Mouse (Mus musculus): ENCODE data around the gene Spty2d1. TPM values are rescaled to one million over a fixed set of nuclear protein-coding genes. Genes with fewer than 3 reads are reported as not detected.

The Spty2d1 gene
- polyA plus RNA-seq, 1 experiment from 2014 or later = 8.3 TPM

GRCm38 (mm10) chr7:46974648-46975047 is 33.6 kb downstream of the Spty2d1 start:
- H3K27ac ChIP-seq (replicated peaks) = no peak overlapping the region
- H3K9ac ChIP-seq = no peak overlapping the region
- no peaks in the 10 kb centered on the region for H3K9me3 ChIP-seq
- WGBS = 95% methylated on average over 4 of the region's 4 CpGs
- no peak overlapping the region for H3K4me2 ChIP-seq
- no peaks in the 10 kb centered on the region for H3K4me1 ChIP-seq (replicated peaks)
- no peaks in the 10 kb centered on the region for H3K36me3 ChIP-seq
- H3K27me3 ChIP-seq = no peaks in the 10 kb centered on the region
- no peak for ATAC-seq (ENCODE audit: low FRiP score, low read depth)
- H3K4me3 ChIP-seq = no peak overlapping the region

- Histone ChIP-seq H3K27me3 (no peaks in the 10 kb centered on the region), H3K4me1 (replicated peaks) (no peaks in the 10 kb centered on the region), H3K9ac (no peak overlapping the region), H3K27ac (replicated peaks) (no peak overlapping the region), H3K4me3 (no peak overlapping the region), H3K36me3 (no peaks in the 10 kb centered on the region), H3K4me2 (no peak overlapping the region), H3K9me3 (no peaks in the 10 kb centered on the region)
- 91% methylated on average over 4 of the region's 4 CpGs for WGBS
- ATAC-seq (ENCODE audit: low FRiP score, low read depth) = no peak
Measured at GRCm38 (mm10) chr7:46969898-46970297, 38.3 kb downstream of the Spty2d1 start.

- ATAC-seq (ENCODE audit: low FRiP score, low read depth) = no peak
- Histone ChIP-seq H3K4me2 (no peak overlapping the region), H3K9me3 (no peaks in the 10 kb centered on the region), H3K4me3 (no peak overlapping the region), H3K36me3 (no peaks in the 10 kb centered on the region), H3K27ac (replicated peaks) (no peak overlapping the region), H3K27me3 (no peaks in the 10 kb centered on the region), H3K9ac (no peak overlapping the region), H3K4me1 (replicated peaks) (peaks cover 12% of the 10 kb centered on the region)
- WGBS = 85% methylated on average over 7 of the region's 7 CpGs
Measured at GRCm38 (mm10) chr7:46964070-46964469, 44.1 kb downstream of the Spty2d1 start.

- H3K9me3 ChIP-seq = no peaks in the 10 kb centered on the region
- peak overlapping the region; percentile 36 for H3K4me2 ChIP-seq
- peak; percentile 70 for ATAC-seq (ENCODE audit: low FRiP score, low read depth)
- H3K27me3 ChIP-seq = no peaks in the 10 kb centered on the region
- 0% methylated on average over 9 of the region's 9 CpGs for WGBS
- H3K27ac ChIP-seq (replicated peaks) = peak overlapping the region; percentile 68
- peaks cover 16% of the 10 kb centered on the region for H3K4me1 ChIP-seq (replicated peaks)
- H3K9ac ChIP-seq = peak overlapping the region; percentile 6; the same call in 1 of the 2 replicates
- no peak overlapping the region for H3K4me3 ChIP-seq
- H3K36me3 ChIP-seq = no peaks in the 10 kb centered on the region
Measured at GRCm38 (mm10) chr7:46962806-46963618, 45.2 kb downstream of the Spty2d1 start.

- ATAC-seq (ENCODE audit: low FRiP score, low read depth) = no peak
- H3K9ac ChIP-seq = no peak overlapping the region
- no peaks in the 10 kb centered on the region for H3K36me3 ChIP-seq
- H3K27me3 ChIP-seq = no peaks in the 10 kb centered on the region
- no peaks in the 10 kb centered on the region for H3K9me3 ChIP-seq
- peaks cover 23% of the 10 kb centered on the region for H3K4me1 ChIP-seq (replicated peaks)
- no peak overlapping the region for H3K4me2 ChIP-seq
- H3K27ac ChIP-seq (replicated peaks) = no peak overlapping the region; the same call in 1 of the 2 replicates
- H3K4me3 ChIP-seq = no peak overlapping the region
Measured at GRCm38 (mm10) chr7:46962132-46962531, 46.1 kb downstream of the Spty2d1 start.

- WGBS = 63% methylated on average over 3 of the region's 3 CpGs
- no peak overlapping the region for H3K27ac ChIP-seq (replicated peaks)
Measured at GRCm38 (mm10) chr7:46960991-46961390, 47.2 kb downstream of the Spty2d1 start.

GRCm38 (mm10) chr7:46958853-46959252 is 49.4 kb downstream of the Spty2d1 start:
- H3K36me3 ChIP-seq = peaks cover 10% of the 10 kb centered on the region
- no peaks in the 10 kb centered on the region for H3K27me3 ChIP-seq
- H3K9me3 ChIP-seq = no peaks in the 10 kb centered on the region
- ATAC-seq (ENCODE audit: low FRiP score, low read depth) = no peak
- peak overlapping the region; percentile 38; the same call in 1 of the 2 replicates for H3K27ac ChIP-seq (replicated peaks)
- H3K9ac ChIP-seq = peak overlapping the region; percentile 66
- peak overlapping the region; percentile 66 for H3K4me2 ChIP-seq
- peak overlapping the region; percentile 86 for H3K4me3 ChIP-seq
- peaks cover 23% of the 10 kb centered on the region for H3K4me1 ChIP-seq (replicated peaks)
- WGBS = 15% methylated on average over 9 of the region's 9 CpGs

More at GRCm38 (mm10) chr7:46960991-46961390, 47.2 kb downstream of the Spty2d1 start:
- Histone ChIP-seq H3K4me2 (no peak overlapping the region), H3K4me3 (no peak overlapping the region), H3K9ac (no peak overlapping the region), H3K9me3 (no peaks in the 10 kb centered on the region), H3K36me3 (no peaks in the 10 kb centered on the region), H3K27me3 (no peaks in the 10 kb centered on the region), H3K4me1 (replicated peaks) (peaks cover 23% of the 10 kb centered on the region)
- ATAC-seq (ENCODE audit: low FRiP score, low read depth) = no peak

GRCm38 (mm10) chr7:46957831-46958691 is 50.1 kb downstream of the Spty2d1 start, which contains the start of gene Uevld:
TSS of gene Uevld (minus strand) at chr7:46958527.
- Histone ChIP-seq H3K9me3 (no peaks in the 10 kb centered on the region), H3K27me3 (no peaks in the 10 kb centered on the region), H3K4me3 (peak within 1 kb of the TSS; percentile 86), H3K4me2 (peak within 1 kb of the TSS; percentile 66), H3K27ac (replicated peaks) (peak within 1 kb of the TSS; percentile 38; the same call in 1 of the 2 replicates), H3K36me3 (peaks cover 13% of the 10 kb centered on the region), H3K4me1 (replicated peaks) (peaks cover 15% of the 10 kb centered on the region), H3K9ac (peak within 1 kb of the TSS; percentile 66)
- WGBS = under 1% methylated on average over 50 of the region's 51 CpGs
- ATAC-seq (ENCODE audit: low FRiP score, low read depth) = peak; percentile 90

Other genes with a start within 250 kb of the Spty2d1 start
- gene Hps5, start 212.3 kb downstream of the Spty2d1 start, polyA plus RNA-seq (2015; fragmentation: Nextera tagmentation; extraction: Ambion mirVana) = 13.2 and 14.4 TPM in 2 replicates
- gene Gtf2h1, start 212.3 kb downstream of the Spty2d1 start, polyA plus RNA-seq (2015; fragmentation: Nextera tagmentation; extraction: Ambion mirVana) = 39.5 and 41.2 TPM in 2 replicates
- 696 and 729 TPM in 2 replicates for gene Ldha, start 166.9 kb downstream of the Spty2d1 start, polyA plus RNA-seq (2015; fragmentation: Nextera tagmentation; extraction: Ambion mirVana)
- gene Ldhc, start 147.2 kb downstream of the Spty2d1 start, polyA plus RNA-seq (2015; fragmentation: Nextera tagmentation; extraction: Ambion mirVana) = 0.30 and 0.34 TPM in 2 replicates
- gene Tsg101, start 88.4 kb downstream of the Spty2d1 start, polyA plus RNA-seq (2015; fragmentation: Nextera tagmentation; extraction: Ambion mirVana) = 326 and 342 TPM in 2 replicates
- gene Uevld, start 49.9 kb downstream of the Spty2d1 start, polyA plus RNA-seq (2015; fragmentation: Nextera tagmentation; extraction: Ambion mirVana) = 4.5 and 5.6 TPM in 2 replicates
- gene Gm9999, start 24.8 kb downstream of the Spty2d1 start, polyA plus RNA-seq (2015; fragmentation: Nextera tagmentation; extraction: Ambion mirVana) = not detected in 2 replicates
- 25.8 and 25.9 TPM in 2 replicates for gene Tmem86a, start 42.2 kb upstream of the Spty2d1 start, polyA plus RNA-seq (2015; fragmentation: Nextera tagmentation; extraction: Ambion mirVana)
- 152 and 190 TPM in 2 replicates for gene Ptpn5, start 125.3 kb upstream of the Spty2d1 start, polyA plus RNA-seq (2015; fragmentation: Nextera tagmentation; extraction: Ambion mirVana)
- gene Mrgpra6, start 196.5 kb upstream of the Spty2d1 start, polyA plus RNA-seq (2015; fragmentation: Nextera tagmentation; extraction: Ambion mirVana) = not detected in 2 replicates
- gene Mrgpra9, start 244.4 kb upstream of the Spty2d1 start, polyA plus RNA-seq (2015; fragmentation: Nextera tagmentation; extraction: Ambion mirVana) = not detected in 2 replicates

Measured in hindbrain, embryonic 15.5 days (tissue).